Comparison of ENCODE assay signal across 17 mouse cellular contexts in genomic region chr16:41938258-41938657, GRCm38 (mm10).
DNase-seq lines count a peak whose midpoint lies in the region; ATAC-seq and TF ChIP-seq lines count a peak whose summit lies in the region.
"Had no signal": no experiment of that assay in that cellular context is flagged by ENCODE, and none has a peak within 500 bp of the region (broad histone marks: within the 10 kb centered on the region; RNA-seq: fewer than 3 reads in every experiment).

No protein-coding gene starts in this region.

- TF ChIP-seq CTCF in forebrain, postnatal 0 days (IDR thresholded peaks at IDR 0.05; ENCODE audit: low read depth) = no peak
- no peak for TF ChIP-seq CTCF in hindbrain, postnatal 0 days (IDR thresholded peaks at IDR 0.05; ENCODE audit: low read depth)

- H3K27me3 ChIP-seq in forebrain, postnatal 0 days (ENCODE audit: insufficient read depth, low read length) = no peaks in the 10 kb centered on the region
- no peaks in the 10 kb centered on the region for H3K27me3 ChIP-seq in forebrain, embryonic 12.5 days
- no peaks in the 10 kb centered on the region for H3K27me3 ChIP-seq in hindbrain, postnatal 0 days (ENCODE audit: insufficient read depth, low read length)
- H3K27me3 ChIP-seq: hindbrain, embryonic 15.5 days had no signal

- no peaks in the 10 kb centered on the region for H3K36me3 ChIP-seq in forebrain, postnatal 0 days (ENCODE audit: insufficient read depth)
- no peaks in the 10 kb centered on the region for H3K36me3 ChIP-seq in forebrain, embryonic 12.5 days (replicated peaks)
- H3K36me3 ChIP-seq in hindbrain, postnatal 0 days (ENCODE audit: insufficient read depth, low read length) = no peaks in the 10 kb centered on the region
- H3K36me3 ChIP-seq: hindbrain, embryonic 15.5 days; midbrain, embryonic 10.5 days had no signal

- DNase-seq in forebrain, postnatal 0 days = peak; percentile 20
- DNase-seq in right cerebral cortex, adult 2 months (ENCODE audit: low spot score in 2 of 2) = peak; percentile 57 to 66
- no peak for DNase-seq in right cerebral cortex, postnatal 4 days
- peak; percentile 49 to 77 for DNase-seq in left cerebral cortex, adult 9 months (ENCODE audit: low spot score in 2 of 2)
- DNase-seq in adrenal gland, postnatal 36 days = no peak
- no peak for DNase-seq in thymus, postnatal 36 days
- DNase-seq in hindbrain, postnatal 0 days (ENCODE audit: low spot score) = no peak
- DNase-seq: adrenal gland, adult 2 months; heart, adult 2 months; heart, postnatal 10 days; kidney, adult 8-10 months; thymus, postnatal 14 days had no signal

- H3K9me3 ChIP-seq in forebrain, postnatal 0 days (ENCODE audit: low read length) = no peaks in the 10 kb centered on the region
- H3K9me3 ChIP-seq in forebrain, embryonic 12.5 days = no peaks in the 10 kb centered on the region
- no peaks in the 10 kb centered on the region for H3K9me3 ChIP-seq in hindbrain, postnatal 0 days (ENCODE audit: low read length)
- H3K9me3 ChIP-seq: hindbrain, embryonic 15.5 days; midbrain, embryonic 10.5 days had no signal

- no peak overlapping the region for H3K4me3 ChIP-seq in forebrain, postnatal 0 days (ENCODE audit: low read depth, low read length)
- H3K4me3 ChIP-seq in forebrain, embryonic 12.5 days (replicated peaks) = no peak overlapping the region
- H3K4me3 ChIP-seq in hindbrain, postnatal 0 days (ENCODE audit: low read length) = no peak overlapping the region
- H3K4me3 ChIP-seq: heart, adult 2 months; hindbrain, embryonic 15.5 days; midbrain, embryonic 10.5 days had no signal

- no peaks in the 10 kb centered on the region for H3K4me1 ChIP-seq in forebrain, postnatal 0 days (ENCODE audit: insufficient read depth)
- H3K4me1 ChIP-seq in forebrain, embryonic 12.5 days = no peaks in the 10 kb centered on the region
- no peaks in the 10 kb centered on the region for H3K4me1 ChIP-seq in hindbrain, postnatal 0 days (ENCODE audit: insufficient read depth, low read length)
- H3K4me1 ChIP-seq: hindbrain, embryonic 15.5 days; midbrain, embryonic 10.5 days had no signal

- 82% methylated on average over 5 of the region's 5 CpGs for WGBS in forebrain, postnatal 0 days
- 93% methylated on average over 5 of the region's 5 CpGs for WGBS in forebrain, embryonic 12.5 days
- WGBS in hindbrain, postnatal 0 days = 90% methylated on average over 5 of the region's 5 CpGs

- H3K27ac ChIP-seq in forebrain, postnatal 0 days (ENCODE audit: low read depth, low read length) = no peak overlapping the region
- H3K27ac ChIP-seq in forebrain, embryonic 12.5 days = no peak overlapping the region
- no peak overlapping the region for H3K27ac ChIP-seq in hindbrain, postnatal 0 days
- H3K27ac ChIP-seq: heart, adult 2 months; hindbrain, embryonic 15.5 days; midbrain, embryonic 10.5 days had no signal

- H3K9ac ChIP-seq in forebrain, postnatal 0 days = no peak overlapping the region
- no peak overlapping the region for H3K9ac ChIP-seq in forebrain, embryonic 12.5 days
- H3K9ac ChIP-seq in hindbrain, postnatal 0 days (replicated peaks; ENCODE audit: low read length) = no peak overlapping the region
- H3K9ac ChIP-seq: hindbrain, embryonic 15.5 days had no signal

- peak; percentile 23; the same call in 1 of the 2 replicates for ATAC-seq in forebrain, postnatal 0 days
- ATAC-seq in forebrain, embryonic 12.5 days (ENCODE audit: low FRiP score) = no peak
- ATAC-seq in hindbrain, postnatal 0 days = no peak
- ATAC-seq: lung, postnatal 0 days had no signal

- H3K4me2 ChIP-seq in forebrain, postnatal 0 days (ENCODE audit: low read depth) = no peak overlapping the region
- H3K4me2 ChIP-seq in forebrain, embryonic 12.5 days = no peak overlapping the region
- H3K4me2 ChIP-seq in hindbrain, postnatal 0 days (ENCODE audit: low read depth, low read length) = no peak overlapping the region
- H3K4me2 ChIP-seq: hindbrain, embryonic 15.5 days; liver, embryonic 11.5 days had no signal

Comparison
In these comparisons a context has a peak if more than half of its experiments do, and no peak if none do; other contexts are left out.
1. DNase-seq: peak in forebrain, postnatal 0 days (single experiment), right cerebral cortex, adult 2 months (2 of 2) and left cerebral cortex, adult 9 months (2 of 2); none in right cerebral cortex, postnatal 4 days (single experiment), adrenal gland, postnatal 36 days (0 of 2), thymus, postnatal 36 days (0 of 2) and hindbrain, postnatal 0 days (single experiment).